In genomic region chr6:72232411-72232810, GRCm38 (mm10) we compare ENCODE assay signal across 9 mouse cellular contexts. TPM values are rescaled to one million over a fixed set of nuclear protein-coding genes. Genes with fewer than 3 reads are reported as not detected.
DNase-seq lines count a peak whose midpoint lies in the region; ATAC-seq and TF ChIP-seq lines count a peak whose summit lies in the region.
"Had no signal": no experiment of that assay in that cellular context is flagged by ENCODE, and none has a peak within 500 bp of the region (broad histone marks: within the 10 kb centered on the region; RNA-seq: fewer than 3 reads in every experiment).

No protein-coding gene starts in this region.

- peaks cover 11% of the 10 kb centered on the region for H3K79me3 ChIP-seq in C2C12 (ENCODE audit: low read depth)

- no peak overlapping the region for H3K9ac ChIP-seq in forebrain, embryonic 12.5 days
- H3K9ac ChIP-seq in forebrain, embryonic 15.5 days (replicated peaks): no peak overlapping the region
- no peak overlapping the region for H3K9ac ChIP-seq in intestine, embryonic 15.5 days

- no peak for DNase-seq in layer of hippocampus, adult 2 months (ENCODE audit: low spot score in 2 of 2)
- DNase-seq in layer of hippocampus, adult 9-10 months (ENCODE audit: low spot score): no peak
- DNase-seq in urinary bladder, adult 2 months (ENCODE audit: low spot score): no peak
- no peak for DNase-seq in layer of hippocampus, adult 9-11 months
- DNase-seq: cerebellum, adult 8-10 months had no signal

- H3K9me3 ChIP-seq in forebrain, embryonic 12.5 days: no peaks in the 10 kb centered on the region
- no peaks in the 10 kb centered on the region for H3K9me3 ChIP-seq in forebrain, embryonic 15.5 days
- no peaks in the 10 kb centered on the region for H3K9me3 ChIP-seq in intestine, embryonic 15.5 days

- WGBS in forebrain, embryonic 12.5 days: 93% methylated on average over 14 of the region's 14 CpGs
- 92% methylated on average over 14 of the region's 14 CpGs for WGBS in forebrain, embryonic 15.5 days
- 92% methylated on average over 14 of the region's 14 CpGs for WGBS in intestine, embryonic 15.5 days

- peaks cover 36% of the 10 kb centered on the region for H3K27me3 ChIP-seq in forebrain, embryonic 12.5 days
- peaks cover 12% of the 10 kb centered on the region; the same call in 1 of the 2 replicates for H3K27me3 ChIP-seq in forebrain, embryonic 15.5 days
- H3K27me3 ChIP-seq in C2C12 (ENCODE audit: control insufficient read depth, insufficient read depth, insufficient read length): no peaks in the 10 kb centered on the region
- H3K27me3 ChIP-seq in intestine, embryonic 15.5 days (replicated peaks): peaks cover 27% of the 10 kb centered on the region; the same call in 1 of the 2 replicates

- H3K4me1 ChIP-seq in forebrain, embryonic 12.5 days: peaks cover 53% of the 10 kb centered on the region
- peaks cover 42% of the 10 kb centered on the region for H3K4me1 ChIP-seq in forebrain, embryonic 15.5 days
- H3K4me1 ChIP-seq in intestine, embryonic 15.5 days (replicated peaks): peaks cover 28% of the 10 kb centered on the region

- peak overlapping the region; percentile 6 for H3K4me2 ChIP-seq in forebrain, embryonic 12.5 days
- H3K4me2 ChIP-seq in forebrain, embryonic 15.5 days (replicated peaks): no peak overlapping the region
- H3K4me2 ChIP-seq in intestine, embryonic 15.5 days (replicated peaks): peak overlapping the region; percentile 95; the same call in 1 of the 2 replicates

- H3K79me2 ChIP-seq in C2C12 (ENCODE audit: control insufficient read depth, insufficient read depth): peaks cover 55% of the 10 kb centered on the region

- no peak overlapping the region for H3K27ac ChIP-seq in forebrain, embryonic 12.5 days
- no peak overlapping the region for H3K27ac ChIP-seq in forebrain, embryonic 15.5 days (replicated peaks)
- H3K27ac ChIP-seq in layer of hippocampus, adult 2 months: no peak overlapping the region
- no peak overlapping the region for H3K27ac ChIP-seq in intestine, embryonic 15.5 days

- no peak overlapping the region for H3ac ChIP-seq in C2C12 (ENCODE audit: control insufficient read depth, insufficient read length, low read depth)

- no peaks in the 10 kb centered on the region for H3K36me3 ChIP-seq in forebrain, embryonic 12.5 days (replicated peaks)
- no peaks in the 10 kb centered on the region for H3K36me3 ChIP-seq in forebrain, embryonic 15.5 days
- H3K36me3 ChIP-seq in C2C12 (ENCODE audit: control insufficient read depth, insufficient read depth): no peaks in the 10 kb centered on the region
- no peaks in the 10 kb centered on the region for H3K36me3 ChIP-seq in intestine, embryonic 15.5 days

- no peak overlapping the region for H3K4me3 ChIP-seq in forebrain, embryonic 12.5 days (replicated peaks)
- no peak overlapping the region for H3K4me3 ChIP-seq in forebrain, embryonic 15.5 days
- no peak overlapping the region for H3K4me3 ChIP-seq in layer of hippocampus, adult 2 months
- H3K4me3 ChIP-seq in C2C12 (ENCODE audit: insufficient read depth, poor library complexity, severe bottlenecking): peak overlapping the region; percentile 61
- no peak overlapping the region for H3K4me3 ChIP-seq in intestine, embryonic 15.5 days (replicated peaks)

- peak; percentile 26; the same call in 1 of the 2 replicates for TF ChIP-seq CTCF in layer of hippocampus, adult 2 months (conservative IDR thresholded peaks at IDR 0.05)
- TF ChIP-seq CTCF in C2C12 (IDR thresholded peaks at IDR 0.05; ENCODE audit: control insufficient read depth, insufficient read depth, insufficient read length): no peak

- ATAC-seq in forebrain, embryonic 12.5 days (ENCODE audit: low FRiP score): no peak
- ATAC-seq in forebrain, embryonic 15.5 days (replicated peaks): no peak
- ATAC-seq in intestine, embryonic 15.5 days: no peak

TF ChIP-seq in C2C12, 6 proteins besides CTCF, POLR2A, EP300 and RAD21:
- TF ChIP-seq MYOG (IDR thresholded peaks at IDR 0.05; ENCODE audit: control insufficient read depth, extremely low read depth, insufficient read length) (no peak), CEBPB (IDR thresholded peaks at IDR 0.05; ENCODE audit: low read depth) (no peak), MAX (IDR thresholded peaks at IDR 0.05) (no peak), MYOD1 (IDR thresholded peaks at IDR 0.05; ENCODE audit: control insufficient read depth, insufficient read length, low read depth) (no peak), FOSL1 (IDR thresholded peaks at IDR 0.05; ENCODE audit: insufficient read depth, low read length, poor library complexity, severe bottlenecking) (no peak), USF1 (IDR thresholded peaks at IDR 0.05; ENCODE audit: low read depth) (no peak)

RNA-seq across cellular contexts. Expression of gene Atoh8, which starts 3.0 kb away (rescaled TPM):
- polyA plus RNA-seq in forebrain, embryonic 12.5 days (2016; fragmentation: Nextera tagmentation; extraction: Ambion mirVana): 6.5 and 7.5 TPM in 2 replicates
- polyA plus RNA-seq in forebrain, embryonic 15.5 days (2015; fragmentation: Nextera tagmentation; extraction: Ambion mirVana): 2.7 and 3.6 TPM in 2 replicates
- total RNA-seq in layer of hippocampus, adult 2 months (2021): 1 to 10 TPM; 2.1 to 3.1 TPM
- polyA plus RNA-seq in C2C12 (2012; fragmentation: generic; extraction: Trizol): 34.4 TPM
- 9.4 and 9.6 TPM in 2 replicates for polyA plus RNA-seq in intestine, embryonic 15.5 days (2015; fragmentation: Nextera tagmentation; extraction: Ambion mirVana)
- polyA plus RNA-seq in urinary bladder, adult 2 months (2012; rRNA removed): 20.2 and 24.1 TPM in 2 replicates
